Mouse (Mus musculus) c-Kit-negative CD71-positive TER-119-positive erythroid progenitor cells, embryonic 14.5 days (primary cell): ENCODE data around the gene Mink1.
A peak's percentile ranks its signal among the peaks of the same experiment; 100 is the strongest.

Experiments used
- DNase-seq: peaks from one replicate; pipeline ENCODE4 v3.0.0-alpha.2; 2013; ENCODE audit warnings: low read depth, low spot score

Gene Mink1

DNA sequence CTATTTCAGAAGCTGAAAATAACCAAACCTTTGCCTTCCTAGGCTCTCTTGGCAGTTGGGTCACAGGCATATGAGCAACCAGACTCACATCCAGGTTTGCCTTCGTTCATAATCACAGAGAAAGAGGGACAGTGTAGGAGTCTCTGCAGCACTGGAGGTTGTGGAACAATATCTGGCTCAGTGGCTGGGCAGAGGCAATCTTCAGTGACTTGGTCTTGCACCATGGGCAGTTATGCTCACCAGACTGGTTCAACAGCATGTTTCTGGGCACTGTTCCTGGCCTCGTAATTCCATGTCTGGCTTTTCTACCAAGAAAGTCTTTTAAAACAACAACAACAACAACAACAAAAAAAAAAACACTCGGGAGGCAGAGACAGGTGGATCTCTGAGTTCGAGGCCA is 72.9 kb downstream of the Mink1 start:
- no peak for DNase-seq

DNA sequence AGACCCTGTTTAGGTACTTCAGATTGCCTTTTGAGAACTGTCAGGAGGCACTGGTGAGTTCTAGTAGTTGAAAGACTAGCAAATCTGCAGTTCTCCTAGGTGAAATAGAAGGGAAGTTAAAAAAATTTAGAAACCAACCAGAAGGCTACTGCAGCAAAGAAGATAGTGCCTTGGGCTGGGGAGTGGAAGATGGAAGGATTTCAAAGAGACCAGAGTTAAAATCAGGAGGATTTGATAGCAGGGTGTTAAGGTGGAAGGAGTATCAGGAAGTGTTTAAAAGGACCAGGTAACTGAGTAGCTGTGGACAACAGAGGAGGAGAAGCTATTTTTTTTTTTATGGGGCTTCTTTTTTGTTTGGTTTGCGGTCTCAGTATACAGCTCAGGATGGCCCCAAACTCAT is 75.1 kb downstream of the Mink1 start:
- DNase-seq = no peak

DNA sequence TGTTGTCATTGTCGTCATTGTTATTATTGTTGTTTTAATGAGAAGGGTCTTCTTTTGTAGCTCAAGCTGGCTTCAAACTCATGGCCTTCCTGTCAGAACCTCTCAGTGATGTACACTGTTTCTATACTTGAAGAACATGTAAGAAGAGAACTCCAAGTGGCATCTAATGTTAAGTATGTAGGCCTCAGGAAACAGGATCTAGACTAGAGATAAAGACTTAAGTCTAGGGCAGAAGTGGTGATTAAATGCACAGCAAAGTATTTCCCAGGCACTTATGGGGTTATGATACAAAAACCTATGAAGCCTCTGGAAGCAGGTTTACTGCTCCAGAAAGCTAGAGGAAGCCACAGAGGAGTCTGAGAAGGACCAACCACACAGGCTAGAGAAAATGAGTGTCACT is 75.6 kb downstream of the Mink1 start:
- DNase-seq = no peak

DNA sequence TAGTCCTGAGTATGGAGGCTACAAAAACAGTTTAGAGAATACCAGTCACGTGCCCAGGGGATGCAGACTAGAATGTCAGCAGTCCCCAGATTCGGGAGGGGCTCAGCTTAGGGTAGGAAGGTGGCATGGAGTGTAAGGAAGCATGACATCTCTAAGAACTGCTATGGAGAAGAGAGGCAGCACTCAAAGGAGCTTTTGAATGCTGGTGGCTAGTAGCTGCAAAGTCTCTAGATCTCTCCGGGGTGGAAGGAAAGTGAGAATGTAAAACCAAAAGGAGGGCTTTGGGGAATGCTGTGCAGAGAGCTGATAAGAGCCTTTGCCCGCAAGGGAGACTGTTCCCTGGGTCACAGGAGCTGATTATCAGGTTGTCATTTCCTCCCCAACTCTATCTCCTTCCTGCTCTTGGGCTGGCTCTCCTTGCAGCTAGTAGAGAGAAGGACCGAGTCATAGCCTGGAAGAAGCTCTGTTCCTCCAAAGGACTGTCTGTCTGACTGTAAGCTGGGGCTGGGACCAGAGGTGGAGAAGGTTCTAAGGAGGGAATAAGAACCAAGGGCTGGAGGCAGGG is 76.1 kb downstream of the Mink1 start, which contains the start of gene Gp1ba:
Gene Gp1ba (plus strand): TSS at position 409 of the 565 bp plus-strand sequence.
- peak; percentile 36 for DNase-seq

DNA sequence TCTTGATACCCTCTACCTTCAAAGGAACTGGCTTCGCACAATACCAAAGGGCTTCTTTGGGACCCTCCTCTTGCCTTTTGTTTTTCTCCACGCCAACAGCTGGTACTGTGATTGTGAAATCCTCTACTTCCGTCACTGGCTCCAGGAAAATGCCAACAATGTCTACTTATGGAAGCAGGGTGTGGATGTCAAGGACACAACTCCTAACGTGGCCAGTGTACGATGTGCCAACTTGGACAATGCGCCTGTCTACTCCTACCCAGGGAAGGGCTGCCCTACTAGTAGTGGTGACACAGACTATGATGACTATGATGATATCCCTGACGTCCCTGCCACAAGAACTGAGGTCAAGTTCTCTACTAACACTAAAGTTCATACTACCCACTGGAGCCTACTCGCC is 77.3 kb downstream of the Mink1 start:
- DNase-seq = no peak

DNA sequence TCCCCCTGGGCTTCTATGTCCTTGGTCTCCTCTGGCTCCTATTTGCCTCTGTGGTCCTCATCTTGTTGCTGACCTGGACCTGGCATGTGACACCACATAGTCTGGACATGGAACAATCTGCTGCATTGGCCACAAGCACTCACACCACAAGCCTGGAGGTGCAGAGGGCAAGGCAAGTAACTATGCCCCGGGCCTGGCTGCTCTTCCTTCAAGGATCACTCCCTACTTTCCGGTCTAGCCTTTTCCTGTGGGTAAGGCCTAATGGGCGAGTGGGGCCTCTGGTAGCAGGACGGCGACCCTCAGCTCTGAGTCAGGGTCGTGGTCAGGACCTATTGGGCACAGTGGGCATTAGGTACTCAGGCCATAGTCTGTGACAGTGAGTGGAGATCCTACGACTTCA is 78.6 kb downstream of the Mink1 start:
- DNase-seq = no peak

DNA sequence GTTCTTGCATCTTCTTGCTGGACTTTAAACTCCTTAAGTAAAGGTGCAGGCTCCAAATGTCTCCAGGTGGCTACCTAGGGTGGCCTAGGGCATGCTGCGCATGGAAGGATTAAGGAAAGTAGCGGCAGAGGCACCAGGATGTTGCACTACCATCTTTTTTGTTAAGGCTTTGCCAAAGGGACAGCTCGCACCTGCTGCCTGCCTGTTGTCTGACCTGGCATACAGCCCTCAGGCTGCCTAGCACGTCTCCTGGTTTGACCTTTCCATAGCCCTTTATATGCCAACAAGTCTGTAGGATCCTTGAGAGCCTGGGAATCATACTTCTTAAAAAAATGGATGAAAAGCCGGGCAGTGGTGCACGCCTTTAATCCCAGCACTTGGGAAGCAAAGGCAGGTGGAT is 80.4 kb downstream of the Mink1 start:
- DNase-seq = no peak

DNA sequence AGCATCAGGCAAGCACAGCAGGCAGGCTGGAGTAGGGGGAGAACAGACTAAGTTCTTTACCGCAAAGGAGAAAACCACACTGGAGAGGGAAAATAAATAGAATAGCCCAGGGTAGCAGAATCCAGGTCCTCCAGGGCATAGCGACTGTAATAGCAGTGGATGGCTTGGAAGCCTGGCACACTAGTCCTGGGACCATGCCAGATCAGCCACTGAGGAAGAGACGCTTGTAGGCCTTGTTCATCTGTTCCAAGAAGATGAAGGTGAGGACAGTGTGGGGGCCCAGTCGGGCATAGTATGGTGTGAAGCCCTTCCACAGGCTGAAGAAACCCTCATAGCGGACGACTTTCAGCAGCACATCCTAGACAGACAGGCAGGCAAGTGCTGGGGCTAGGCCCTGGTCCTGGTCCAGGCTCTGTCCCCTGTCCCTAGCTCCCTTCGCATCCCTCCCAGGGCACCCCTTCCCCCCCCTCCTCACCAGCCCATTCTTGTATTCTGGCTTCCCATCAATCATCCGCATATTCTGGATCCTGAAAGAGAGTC is 82.0 kb downstream of the Mink1 start:
- no peak for DNase-seq

DNA sequence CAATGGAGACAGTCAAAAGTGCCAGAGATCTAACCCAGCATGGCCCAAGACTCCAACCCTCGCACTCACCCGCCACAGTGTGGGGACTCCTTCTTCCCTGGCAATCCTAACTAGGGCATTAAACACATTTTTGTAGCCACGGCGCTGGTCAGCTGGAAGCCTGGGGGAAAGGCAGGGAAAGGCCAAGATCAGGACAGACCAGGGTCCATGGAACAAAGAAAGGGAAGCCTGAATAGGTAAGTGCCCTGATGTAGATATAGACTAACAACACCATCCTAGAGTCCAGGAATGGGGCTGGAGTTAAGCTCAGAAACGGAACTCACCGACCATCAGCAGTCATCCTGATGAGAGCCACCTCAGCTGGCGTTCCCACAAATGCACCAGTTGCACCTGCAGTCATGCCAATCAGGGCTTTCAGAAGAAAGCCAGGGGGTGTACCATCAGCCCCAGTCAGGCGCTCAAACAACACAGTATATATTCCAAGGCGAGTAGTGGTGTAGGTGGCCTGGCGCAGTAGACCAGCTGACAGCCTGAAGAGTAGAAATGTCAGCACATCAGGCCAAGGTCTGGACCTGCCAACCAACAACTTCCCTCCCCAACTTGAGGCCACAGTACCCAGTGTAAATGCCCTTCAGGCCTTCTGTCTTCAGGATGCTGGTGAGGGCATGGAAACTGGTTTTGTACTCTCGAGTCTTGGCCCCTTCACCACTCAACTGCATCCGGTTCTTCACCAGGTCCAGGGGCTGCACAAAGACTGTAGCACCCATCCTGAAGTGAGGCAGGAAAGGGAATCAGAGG is 83.0 kb downstream of the Mink1 start:
- no peak for DNase-seq

DNA sequence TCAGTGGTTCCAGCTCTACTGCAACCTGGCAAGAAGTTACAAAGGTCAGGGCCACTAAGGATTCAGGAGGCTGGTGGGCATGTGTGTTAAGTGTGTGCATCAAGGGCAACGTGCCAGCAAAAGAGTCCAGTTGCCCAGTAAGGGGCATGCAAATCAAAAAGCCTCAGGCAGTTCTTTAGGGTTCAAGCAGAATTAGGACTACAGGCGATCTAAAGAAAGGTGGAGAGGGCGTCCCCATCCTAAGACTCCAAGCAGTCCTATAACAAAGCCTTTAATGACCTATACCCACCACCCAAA is 83.5 kb downstream of the Mink1 start:
- DNase-seq = no peak

DNA sequence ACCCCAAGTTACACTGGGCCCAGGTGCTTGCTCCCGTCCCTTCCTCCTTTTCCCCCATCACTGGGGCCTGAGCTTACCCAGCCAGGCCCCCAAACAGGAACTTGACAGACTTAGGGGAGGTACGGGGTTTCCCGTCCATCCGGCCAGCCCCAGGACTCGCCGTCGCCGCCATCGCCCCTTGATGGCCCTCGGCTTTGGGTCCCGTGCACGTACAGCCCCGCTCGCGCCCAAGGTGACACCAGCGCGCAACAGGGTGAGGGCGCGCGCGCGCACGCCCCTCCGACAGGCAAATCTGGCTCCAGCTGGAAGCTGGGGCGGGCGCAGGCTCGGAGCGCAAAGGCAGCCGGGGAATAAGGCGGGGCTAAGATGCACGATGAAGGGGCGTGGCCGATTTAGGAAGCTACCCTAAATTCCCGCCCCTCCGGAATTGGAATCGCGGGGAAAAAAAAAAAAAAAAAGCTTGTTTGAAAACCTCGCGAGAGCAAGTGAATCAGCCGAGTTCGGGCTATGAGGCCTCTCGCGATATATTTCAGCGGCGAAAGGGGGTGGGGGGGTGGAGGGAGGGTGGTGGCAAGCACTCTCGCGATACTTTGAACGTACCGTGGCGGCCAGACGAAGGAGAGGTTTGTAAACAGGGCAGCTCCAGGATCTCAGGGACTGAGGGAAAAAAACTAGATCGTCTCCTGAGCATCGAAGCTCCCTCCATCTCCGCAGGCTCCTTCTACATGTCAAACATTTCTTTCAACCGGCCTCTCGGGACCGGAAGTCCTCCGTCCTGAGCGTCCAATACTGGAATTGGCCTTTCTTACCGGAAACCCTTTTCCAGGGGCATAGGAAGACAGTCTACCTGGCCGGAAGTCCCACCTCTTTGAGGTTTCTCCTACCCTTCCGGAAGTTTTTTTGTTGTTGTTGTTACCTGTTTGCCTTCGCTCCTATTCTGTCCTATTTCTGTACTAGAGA is 84.3 kb downstream of the Mink1 start, which contains the start of the genes Rnf167 and Slc25a11:
Gene Rnf167 (plus strand): TSS at position 545 of the 960 bp plus-strand sequence.
Gene Slc25a11 (minus strand): TSS at position 789 of the 960 bp plus-strand sequence.
- DNase-seq = peak; percentile 98

DNA sequence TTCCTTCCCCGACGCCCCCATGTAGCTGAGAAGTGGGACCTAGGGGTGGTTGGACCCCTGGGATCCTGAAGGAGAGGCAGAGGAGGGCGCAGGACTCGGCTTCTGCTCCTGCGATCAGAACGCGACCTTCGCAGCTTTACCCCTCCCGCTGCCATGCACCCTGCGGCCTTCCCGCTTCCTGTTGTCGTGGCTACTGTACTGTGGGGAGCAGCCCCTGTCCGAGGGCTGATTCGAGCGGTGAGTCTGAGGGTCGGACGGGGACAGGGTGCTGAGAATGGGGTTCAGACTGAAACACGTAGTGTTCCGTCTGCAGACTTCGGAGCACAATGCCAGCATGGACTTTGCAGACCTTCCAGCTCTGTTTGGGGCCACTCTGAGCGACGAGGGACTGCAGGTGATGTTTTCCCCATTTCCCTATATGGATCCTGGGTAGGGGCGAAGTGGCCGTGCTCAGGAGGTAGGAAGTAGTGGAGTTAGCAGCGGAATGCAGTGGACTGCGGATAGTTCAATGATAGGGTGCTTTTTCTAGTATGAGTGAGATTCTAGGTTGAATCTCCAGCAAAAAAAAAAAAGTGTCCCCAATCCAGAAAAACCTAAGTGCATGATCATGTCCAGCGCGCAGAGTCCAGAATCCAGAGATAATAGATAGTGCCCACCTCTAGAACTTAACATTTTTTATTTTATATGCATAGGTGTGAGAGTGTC is 85.2 kb downstream of the Mink1 start:
- no peak for DNase-seq

DNA sequence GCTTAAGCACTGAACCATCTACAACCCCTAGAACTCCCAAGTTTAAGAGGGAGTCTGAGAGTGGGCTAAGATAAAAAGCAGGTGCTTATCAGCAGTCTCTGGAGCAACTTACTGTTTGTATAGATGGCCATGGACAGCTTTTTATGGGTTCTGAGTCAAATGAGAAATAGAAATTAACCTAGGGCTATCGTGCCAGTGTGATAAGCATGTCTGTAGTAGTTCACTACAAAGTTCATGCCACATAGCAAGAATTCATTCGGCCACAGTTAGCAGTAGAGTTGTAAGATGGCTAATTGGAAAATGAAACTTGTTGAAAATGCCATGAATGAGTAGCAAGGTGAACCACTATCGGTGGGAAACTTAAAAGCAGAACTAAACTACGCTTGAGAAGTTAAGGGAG is 85.8 kb downstream of the Mink1 start:
- no peak for DNase-seq

DNA sequence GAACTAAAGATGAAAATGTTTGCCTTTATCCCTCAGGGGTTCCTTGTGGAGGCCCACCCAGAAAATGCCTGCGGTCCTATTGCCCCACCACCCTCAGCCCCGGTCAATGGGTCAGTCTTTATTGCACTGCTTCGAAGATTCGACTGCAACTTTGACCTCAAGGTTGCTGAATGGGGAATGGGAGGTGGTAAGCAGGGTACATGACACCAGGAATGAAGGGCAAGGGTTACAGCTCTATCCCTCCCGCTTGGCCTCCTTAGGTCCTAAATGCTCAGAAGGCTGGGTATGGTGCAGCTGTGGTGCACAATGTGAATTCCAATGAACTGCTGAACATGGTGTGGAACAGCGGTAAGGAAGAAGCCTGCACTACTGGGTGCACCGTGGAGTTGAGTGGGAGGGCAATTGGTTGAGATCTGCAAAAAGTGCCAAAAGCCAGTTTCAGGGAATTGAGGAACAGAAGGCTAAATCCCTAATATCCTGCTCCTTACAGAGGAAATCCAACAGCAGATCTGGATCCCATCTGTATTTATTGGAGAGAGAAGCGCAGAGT is 86.6 kb downstream of the Mink1 start:
- no peak for DNase-seq

DNA sequence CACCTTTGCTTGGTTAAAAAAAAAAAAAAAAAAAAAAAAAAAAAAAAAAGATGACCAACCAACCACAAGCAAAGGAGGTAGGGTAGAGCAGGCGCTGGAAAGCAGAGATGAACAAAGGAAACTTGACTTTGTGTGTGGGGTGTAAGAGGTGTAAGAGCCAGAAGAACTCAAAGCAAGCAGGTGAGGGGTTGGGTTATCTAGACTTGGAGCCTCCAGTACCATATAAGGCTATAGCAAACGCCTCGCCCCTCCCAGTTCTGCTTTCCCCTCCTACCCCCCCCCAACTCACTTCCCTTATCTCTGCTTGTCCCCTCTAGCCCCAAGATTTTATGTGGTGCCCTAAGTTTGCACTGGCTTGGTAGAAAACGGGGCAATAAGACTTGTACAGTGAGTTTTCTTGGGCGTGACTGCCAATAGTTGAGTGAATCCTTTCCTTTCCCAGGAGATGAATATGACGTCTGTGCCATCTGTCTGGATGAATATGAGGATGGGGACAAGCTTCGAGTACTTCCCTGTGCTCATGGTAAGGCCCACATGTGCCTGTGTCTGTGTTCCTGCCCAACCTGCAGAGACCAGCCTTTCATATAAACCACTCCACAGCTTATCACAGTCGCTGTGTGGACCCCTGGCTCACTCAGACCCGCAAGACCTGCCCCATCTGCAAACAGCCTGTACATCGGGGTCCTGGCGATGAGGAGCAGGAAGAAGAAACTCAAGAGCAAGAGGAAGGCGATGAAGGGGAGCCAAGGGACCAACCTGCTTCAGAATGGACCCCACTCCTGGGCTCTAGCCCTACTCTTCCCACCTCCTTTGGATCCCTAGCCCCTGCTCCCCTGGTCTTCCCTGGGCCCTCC is 87.9 kb downstream of the Mink1 start:
- no peak for DNase-seq

DNA sequence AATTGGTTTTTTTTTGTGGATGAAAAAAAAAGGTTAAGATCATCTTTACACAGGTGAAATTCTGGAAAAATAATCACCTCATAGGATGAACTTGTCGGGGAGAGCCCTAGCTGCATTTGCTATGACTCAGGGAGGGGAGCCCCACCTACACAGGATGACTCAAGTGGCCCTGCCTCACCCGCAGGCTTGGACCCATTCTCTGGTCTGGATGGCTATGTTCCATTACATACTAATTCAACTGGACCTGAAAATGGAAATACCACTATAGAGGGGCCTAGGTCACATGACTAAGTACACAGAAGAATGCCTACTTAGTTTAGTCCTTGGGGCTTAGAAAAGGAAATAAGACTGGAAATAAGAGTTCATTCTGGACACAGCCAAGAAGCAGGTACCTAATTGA is 88.7 kb downstream of the Mink1 start:
- DNase-seq = no peak

DNA sequence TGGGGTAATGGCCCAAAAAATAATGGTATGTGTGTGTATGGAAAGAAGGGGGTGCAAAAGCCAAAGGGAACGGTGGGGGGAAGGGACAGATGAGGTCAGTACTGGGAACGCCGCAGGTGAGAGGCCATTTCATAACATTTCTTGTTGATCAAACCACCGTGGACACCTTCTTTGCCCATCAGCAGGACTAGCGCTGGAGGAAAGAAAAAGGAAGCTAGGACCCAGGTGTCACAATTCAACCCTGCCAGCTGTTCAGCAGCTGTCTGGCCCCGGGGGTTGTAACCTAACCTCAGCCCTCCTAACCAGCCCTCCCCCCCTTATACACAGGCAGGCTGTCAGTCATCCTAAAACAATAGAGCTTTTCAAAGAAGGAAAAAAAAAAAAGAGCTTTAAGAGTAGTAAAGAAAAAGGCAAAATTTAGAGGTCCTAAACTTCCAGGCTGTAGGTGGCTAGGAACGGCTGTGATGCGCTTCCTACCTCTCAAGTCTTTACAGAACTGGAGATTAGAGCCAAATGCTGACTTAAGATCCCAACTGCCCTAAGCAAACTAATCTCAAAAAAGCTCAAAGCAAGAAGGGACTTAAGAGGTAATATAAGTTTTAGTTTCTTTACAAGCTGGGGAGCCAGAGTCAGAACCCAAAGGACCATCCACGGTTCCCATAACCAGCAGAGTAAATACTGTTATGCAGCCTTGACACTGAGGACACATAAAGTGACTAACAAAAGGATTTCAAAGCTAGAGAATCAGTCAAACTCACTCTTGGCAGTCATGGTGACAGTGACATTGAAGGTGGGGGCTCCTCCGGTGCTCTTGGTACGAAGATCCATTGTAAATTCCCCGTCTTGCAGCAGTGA is 89.6 kb downstream of the Mink1 start:
- DNase-seq = no peak

DNA sequence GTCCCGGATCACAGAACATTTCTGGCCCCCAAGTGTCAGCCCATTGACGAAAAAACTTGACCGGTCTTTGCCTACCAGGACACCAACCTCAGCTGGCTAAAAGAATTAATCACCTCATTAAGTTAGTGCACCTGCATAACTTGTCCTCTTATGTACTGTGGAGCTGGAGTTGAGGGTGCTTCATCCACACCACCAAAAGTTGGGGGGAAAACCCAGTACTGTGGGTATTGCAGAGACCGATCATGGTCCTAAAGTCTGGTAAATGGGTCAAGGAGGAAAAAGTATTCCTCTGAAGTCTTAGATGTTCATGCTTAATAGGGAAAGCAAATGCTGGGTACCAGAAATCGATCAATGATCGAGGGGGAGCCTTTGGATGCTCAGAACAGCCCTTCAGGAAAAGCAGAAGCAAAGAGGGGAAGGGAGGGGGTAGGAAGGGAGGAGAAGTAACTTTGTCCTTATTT is 90.2 kb downstream of the Mink1 start:
- no peak for DNase-seq
